Mouse (Mus musculus) neural tube, embryonic 12.5 days (tissue): ENCODE measurements at regions not wholly inside any gene's neighbourhood (a gene's known extent, or its start where the extent isn't known, plus 50 kb on each side); places are given as distances from the start of the nearest gene placed in this dataset.
"Not testable (repeated sequence)": the region's sequence is repeated elsewhere in the genome, so short reads cannot be mapped to it uniquely, and the experiment has no call there.

ENCODE experiments used
- ATAC-seq: fragments of 200-750 bp; cut with Nextera tagmentation; 2 replicates; pipeline ENCODE4 v1.8.0; 2017; ENCODE audit warnings: low read depth, mild to moderate bottlenecking, moderate TSS enrichment, moderate library complexity; ENCODE audit not compliant: low FRiP score
- H3K27ac ChIP-seq: fragments of 300-500 bp; sonication (generic); 2 replicates; pipeline ENCODE4 v1.5.1; 2016
- H3K27me3 ChIP-seq: fragments of 300-500 bp; sonication (generic); replicated peaks from 2 replicates; pipeline ENCODE4 v1.6.1; 2016; ENCODE audit warnings: mild to moderate bottlenecking
- H3K36me3 ChIP-seq: fragments of 300-500 bp; sonication (generic); 2 replicates; pipeline ENCODE4 v1.6.1; 2016; ENCODE audit warnings: mild to moderate bottlenecking
- H3K4me1 ChIP-seq: fragments of 300-500 bp; sonication (generic); 2 replicates; pipeline ENCODE4 v1.6.1; 2016
- H3K4me2 ChIP-seq: fragments of 300-500 bp; sonication (generic); replicated peaks from 2 replicates; pipeline ENCODE4 v1.6.1; 2016; ENCODE audit warnings: mild to moderate bottlenecking
- H3K4me3 ChIP-seq: fragments of 300-500 bp; sonication (generic); 2 replicates; pipeline ENCODE4 v1.5.1; 2016
- H3K9ac ChIP-seq: fragments of 300-500 bp; sonication (generic); 2 replicates; pipeline ENCODE4 v1.6.1; 2016; ENCODE audit warnings: mild to moderate bottlenecking
- H3K9me3 ChIP-seq: fragments of 300-500 bp; sonication (generic); 2 replicates; pipeline ENCODE4 v1.6.1; 2016; ENCODE audit warnings: mild to moderate bottlenecking
- WGBS: fragments of 180-500 bp; shearing (Covaris S2); methylation state at CpG from one replicate; pipeline ENCODE4 v1.1.7; 2016; 5-methylcytosine and 5-hydroxymethylcytosine counted together

- H3K9ac ChIP-seq = no peak overlapping the region
- ATAC-seq = no peak
- WGBS = 87% methylated on average over 3 of the region's 3 CpGs
Observed at GRCm38 (mm10) chr8:39355412-39355811, 1319.5 kb upstream of the Adam24 start.

GRCm38 (mm10) chr8:39357111-39357510 is 1317.8 kb upstream of the Adam24 start:
- Histone ChIP-seq H3K9ac (no peak overlapping the region), H3K36me3 (no peaks in the 10 kb centered on the region), H3K27ac (no peak overlapping the region), H3K9me3 (no peaks in the 10 kb centered on the region), H3K4me1 (no peaks in the 10 kb centered on the region), H3K27me3 (no peaks in the 10 kb centered on the region), H3K4me3 (no peak overlapping the region), H3K4me2 (no peak overlapping the region)
- 88% methylated on average over 1 of the region's 1 CpGs for WGBS
- ATAC-seq = no peak

More at GRCm38 (mm10) chr8:39355412-39355811, 1319.5 kb upstream of the Adam24 start:
- Histone ChIP-seq H3K4me2 (no peak overlapping the region), H3K27me3 (no peaks in the 10 kb centered on the region), H3K27ac (no peak overlapping the region), H3K4me3 (no peak overlapping the region), H3K9me3 (no peaks in the 10 kb centered on the region), H3K4me1 (no peaks in the 10 kb centered on the region), H3K36me3 (no peaks in the 10 kb centered on the region)

GRCm38 (mm10) chr8:39357865-39358264 is 1317.0 kb upstream of the Adam24 start:
- no peak overlapping the region for H3K27ac ChIP-seq
- ATAC-seq = no peak
- H3K9ac ChIP-seq = no peak overlapping the region
- H3K4me3 ChIP-seq = no peak overlapping the region
- H3K9me3 ChIP-seq = no peaks in the 10 kb centered on the region
- no peak overlapping the region for H3K4me2 ChIP-seq
- no peaks in the 10 kb centered on the region for H3K36me3 ChIP-seq
- WGBS = 92% methylated on average over 3 of the region's 3 CpGs
- H3K4me1 ChIP-seq = no peaks in the 10 kb centered on the region
- no peaks in the 10 kb centered on the region for H3K27me3 ChIP-seq

- ATAC-seq, H3K9ac ChIP-seq, H3K27ac ChIP-seq, H3K4me3 ChIP-seq, H3K4me2 ChIP-seq, H3K4me1 ChIP-seq, H3K9me3 ChIP-seq, H3K36me3 ChIP-seq, H3K27me3 ChIP-seq: not testable (repeated sequence)
- WGBS = 89% methylated on average over 2 of the region's 2 CpGs
Observed at GRCm38 (mm10) chr8:39366346-39366745, 1308.5 kb upstream of the Adam24 start.
